Mouse (Mus musculus) C2C12 (cell line): Measurements from ENCODE around the gene Plppr5.

Experiments used
- CEBPB ChIP-seq: IDR thresholded peaks from one replicate; pipeline ENCODE4 v1.6.1; 2011; ENCODE audit warnings: low read depth, mild to moderate bottlenecking, control low read depth, moderate library complexity
- CTCF ChIP-seq: IDR thresholded peaks from one replicate; pipeline ENCODE4 v1.5.1; 2011; ENCODE audit not compliant: control insufficient read depth, insufficient read depth, insufficient read length
- FOSL1 ChIP-seq: IDR thresholded peaks from one replicate; pipeline ENCODE4 v1.8.0; 2011; ENCODE audit warnings: mild to moderate bottlenecking, low read length; ENCODE audit not compliant: poor library complexity, insufficient read depth, severe bottlenecking
- MAX ChIP-seq: IDR thresholded peaks from one replicate; pipeline ENCODE4 v1.6.1; 2011; ENCODE audit warnings: mild to moderate bottlenecking, control low read depth
- MYOD1 ChIP-seq: IDR thresholded peaks from one replicate; pipeline ENCODE4 v1.6.1; 2011; ENCODE audit warnings: low read depth; ENCODE audit not compliant: control insufficient read depth, insufficient read length
- MYOG ChIP-seq: IDR thresholded peaks from one replicate; pipeline ENCODE4 v1.6.1; 2011; ENCODE audit not compliant: control insufficient read depth, insufficient read length; ENCODE audit errors: extremely low read depth
- USF1 ChIP-seq: IDR thresholded peaks from one replicate; pipeline ENCODE4 v1.6.1; 2011; ENCODE audit warnings: low read depth, mild to moderate bottlenecking, control low read depth, moderate library complexity

DNA sequence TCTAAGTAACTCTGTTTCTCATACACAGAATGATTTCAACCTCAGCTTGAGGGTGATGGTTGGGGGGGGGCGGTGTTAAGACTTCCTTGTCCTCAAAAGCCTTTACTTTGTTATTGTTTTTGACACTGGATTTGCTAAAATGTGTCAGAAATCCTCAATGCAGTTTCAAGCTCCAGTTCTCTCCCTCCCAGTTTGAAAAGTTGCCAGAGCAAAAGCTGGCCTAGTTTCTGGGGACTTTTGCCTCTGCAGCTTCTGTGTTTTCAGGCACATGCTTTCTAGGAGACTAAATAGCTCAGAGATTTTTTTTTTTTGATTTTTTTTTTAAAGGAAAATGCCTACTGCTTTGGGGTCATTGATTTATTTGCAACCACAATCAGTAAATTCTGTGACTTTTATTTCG lies 2.7 kb downstream of the Plppr5 start:
- TF ChIP-seq CTCF (no peak), USF1 (no peak), MYOG (no peak), MAX (no peak), MYOD1 (no peak), FOSL1 (no peak), CEBPB (no peak)
